Mouse (Mus musculus) heart, embryonic 10.5 days (tissue): ENCODE data around the gene Utrn. TPM values are rescaled to one million over a fixed set of nuclear protein-coding genes. Genes with fewer than 3 reads are reported as not detected.

Experiments used
- DNase-seq: peaks from one replicate; pipeline ENCODE4 v3.0.0-alpha.2; 2017; ENCODE audit warnings: low spot score
- H3K27ac ChIP-seq: fragments of 300-500 bp; sonication (generic); 2 replicates; pipeline ENCODE4 v1.5.1; 2016; ENCODE audit warnings: mild to moderate bottlenecking
- H3K27me3 ChIP-seq: fragments of 300-500 bp; sonication (generic); 2 replicates; pipeline ENCODE4 v1.6.1; 2016; ENCODE audit warnings: mild to moderate bottlenecking; ENCODE audit not compliant: poor library complexity, insufficient read depth, severe bottlenecking
- H3K36me3 ChIP-seq: fragments of 300-500 bp; sonication (generic); 2 replicates; pipeline ENCODE4 v1.6.1; 2016; ENCODE audit warnings: mild to moderate bottlenecking, moderate library complexity
- H3K4me1 ChIP-seq: fragments of 300-500 bp; sonication (generic); 2 replicates; pipeline ENCODE4 v1.6.1; 2016; ENCODE audit warnings: mild to moderate bottlenecking
- H3K4me3 ChIP-seq: fragments of 300-500 bp; sonication (generic); 2 replicates; pipeline ENCODE4 v1.5.1; 2016; ENCODE audit warnings: mild to moderate bottlenecking, moderate library complexity
- H3K9me3 ChIP-seq: fragments of 300-500 bp; sonication (generic); 2 replicates; pipeline ENCODE4 v1.6.1; 2016; ENCODE audit warnings: mild to moderate bottlenecking, moderate library complexity
- WGBS: fragments of 180-500 bp; shearing (Covaris S2); methylation state at CpG from one replicate; pipeline ENCODE4 v1.1.7; 2016; 5-methylcytosine and 5-hydroxymethylcytosine counted together
- polyA plus RNA-seq: library from polyadenylated mRNA; unstranded; fragments of >200 nt; fragmentation: Nextera tagmentation; extraction: Ambion mirVana; gene quantifications from 2 replicates; pipeline ENCODE4 v1.2.1, GENCODE M21; 2016

Gene Utrn
- polyA plus RNA-seq, 1 experiment from 2014 or later = 65.2 TPM

DNA sequence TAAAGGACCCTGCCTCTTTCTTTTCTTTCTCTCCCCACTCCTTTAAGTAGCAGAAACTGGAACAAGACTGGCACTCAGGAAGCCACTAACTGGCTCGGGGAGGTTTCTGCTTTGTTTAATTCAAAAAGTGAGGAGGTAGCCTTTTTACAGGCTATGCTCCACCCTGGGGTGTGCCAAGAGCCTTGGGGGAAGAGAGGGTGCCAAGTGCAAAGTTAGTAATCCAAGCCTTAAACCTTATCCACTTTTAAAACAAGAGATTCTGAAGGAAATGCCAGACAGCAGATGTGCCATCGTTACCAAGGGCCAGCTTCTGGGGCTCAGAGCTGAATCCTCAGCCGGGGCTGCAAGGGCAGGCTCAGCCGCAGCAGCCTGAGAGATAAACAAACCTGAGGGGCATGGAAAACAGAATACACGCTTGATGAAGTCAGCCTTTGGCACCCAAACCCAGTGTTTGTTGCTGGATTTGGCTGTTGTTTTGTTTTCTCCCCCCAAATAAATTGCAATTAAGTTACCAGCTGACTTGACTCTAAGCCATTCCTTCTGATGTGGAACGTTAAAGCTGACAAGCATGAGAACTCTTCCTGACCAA, 322.0 kb downstream of the Utrn start:
- H3K4me3 ChIP-seq = 0 out of 2 replicates have a peak overlapping the region, but pooled peaks have one; percentile 15
- H3K4me1 ChIP-seq = peaks cover 19% of the 10 kb centered on the region; the same call in 1 of the 2 replicates
- 37% methylated on average over 6 of the region's 6 CpGs for WGBS
- DNase-seq = no peak
- no peaks in the 10 kb centered on the region for H3K9me3 ChIP-seq
- H3K27ac ChIP-seq = no peak overlapping the region
- no peaks in the 10 kb centered on the region for H3K36me3 ChIP-seq
- H3K27me3 ChIP-seq = no peaks in the 10 kb centered on the region

DNA sequence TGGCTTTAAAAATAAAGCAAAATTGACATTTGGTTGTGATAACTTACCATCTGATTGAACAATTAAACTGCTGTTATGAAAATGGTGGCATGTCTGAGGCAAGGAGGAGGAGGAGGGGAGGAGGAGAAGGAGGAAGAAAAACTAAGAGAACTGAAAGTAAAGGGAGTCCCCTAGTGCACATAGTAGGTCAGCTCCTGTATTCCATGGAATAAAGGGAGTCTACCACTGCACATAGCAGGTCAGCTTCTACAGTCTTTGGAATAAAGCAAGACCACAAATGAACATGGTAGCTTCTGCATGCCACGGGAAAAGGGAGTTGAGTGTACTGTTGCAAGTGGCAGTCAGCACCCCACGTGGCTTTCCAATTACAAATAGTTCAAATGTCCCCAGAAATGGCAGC, 323.7 kb downstream of the Utrn start:
- DNase-seq = no peak
- Histone ChIP-seq H3K27ac (no peak overlapping the region), H3K4me1 (peaks cover 18% of the 10 kb centered on the region; the same call in 1 of the 2 replicates), H3K4me3 (no peak overlapping the region), H3K9me3 (no peaks in the 10 kb centered on the region), H3K36me3 (no peaks in the 10 kb centered on the region), H3K27me3 (no peaks in the 10 kb centered on the region)
- WGBS = 86% methylated on average over 2 of the region's 2 CpGs

DNA sequence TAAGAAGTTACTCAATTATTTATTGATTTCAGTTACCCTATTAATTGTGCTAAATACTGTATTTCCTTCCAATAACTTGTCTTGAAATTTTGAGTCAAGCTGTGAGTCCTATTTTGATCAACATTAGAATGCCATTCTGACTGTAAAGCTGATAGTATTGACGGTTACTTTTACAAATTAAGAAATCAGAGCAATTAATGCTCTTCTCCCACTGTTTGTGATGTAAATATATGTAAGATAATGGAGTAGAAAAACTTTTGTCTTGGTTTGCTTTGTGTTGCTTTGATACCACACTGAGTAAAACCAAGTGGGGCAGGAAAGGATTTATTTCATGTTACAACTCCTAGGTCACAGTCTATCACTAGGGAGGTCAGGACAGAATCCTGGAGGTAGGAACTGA, 327.4 kb downstream of the Utrn start:
- DNase-seq = no peak
- H3K4me1 ChIP-seq = no peaks in the 10 kb centered on the region
- H3K27ac ChIP-seq = no peak overlapping the region
- no peaks in the 10 kb centered on the region for H3K27me3 ChIP-seq
- no peak overlapping the region for H3K4me3 ChIP-seq
- no peaks in the 10 kb centered on the region; the same call in 1 of the 2 replicates for H3K36me3 ChIP-seq
- H3K9me3 ChIP-seq = no peaks in the 10 kb centered on the region
- 89% methylated on average over 1 of the region's 1 CpGs for WGBS

DNA sequence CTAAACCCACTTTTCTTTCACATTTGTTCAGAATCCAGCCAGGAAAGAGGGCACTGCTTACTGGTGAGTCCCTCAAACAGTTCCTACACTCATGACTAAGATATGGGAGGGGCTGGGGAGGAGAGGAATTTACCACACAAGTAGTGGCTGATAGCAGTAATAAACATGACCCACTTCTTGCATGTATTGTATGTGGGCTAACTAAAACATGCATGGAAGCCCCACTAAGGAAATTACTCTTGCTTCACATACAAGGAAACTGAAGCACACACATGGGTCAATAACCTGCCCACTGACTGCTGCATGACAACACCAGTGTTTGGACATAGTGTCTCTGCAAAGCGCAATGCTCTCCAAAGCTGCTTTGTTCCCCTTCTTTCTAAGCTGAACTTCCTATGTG, 333.9 kb downstream of the Utrn start:
- Histone ChIP-seq H3K4me3 (no peak overlapping the region), H3K9me3 (no peaks in the 10 kb centered on the region), H3K27me3 (no peaks in the 10 kb centered on the region), H3K4me1 (0 out of 2 replicates have a peak, but pooled peaks cover 4% of the 10 kb centered on the region), H3K36me3 (no peaks in the 10 kb centered on the region; the same call in 1 of the 2 replicates), H3K27ac (no peak overlapping the region)
- no peak for DNase-seq
- WGBS = 91% methylated on average over 1 of the region's 1 CpGs

DNA sequence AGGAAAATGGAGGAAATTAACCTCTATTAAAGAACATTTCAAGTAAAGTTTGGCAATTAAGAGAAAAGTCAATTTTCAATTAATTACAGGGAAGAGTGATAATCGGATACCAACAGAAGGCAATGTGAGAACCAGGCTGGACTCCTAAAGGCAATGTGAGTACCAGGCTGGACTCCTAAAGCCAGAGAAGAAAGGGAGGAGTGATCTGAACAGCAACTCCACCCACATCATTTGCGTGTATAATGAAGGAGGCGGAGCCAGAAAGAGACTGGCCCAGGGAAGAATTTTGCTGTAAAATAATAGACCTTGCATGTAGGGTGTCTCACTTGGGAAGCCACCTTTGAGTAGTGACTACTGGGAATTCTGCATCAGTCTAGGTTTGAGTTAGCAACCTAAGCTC, 334.4 kb downstream of the Utrn start:
- no peaks in the 10 kb centered on the region for H3K9me3 ChIP-seq
- WGBS = 70% methylated on average over 3 of the region's 3 CpGs
- no peak overlapping the region for H3K4me3 ChIP-seq
- no peak for DNase-seq
- no peak overlapping the region for H3K27ac ChIP-seq
- H3K36me3 ChIP-seq = no peaks in the 10 kb centered on the region; the same call in 1 of the 2 replicates
- 0 out of 2 replicates have a peak, but pooled peaks cover 4% of the 10 kb centered on the region for H3K4me1 ChIP-seq
- H3K27me3 ChIP-seq = no peaks in the 10 kb centered on the region

DNA sequence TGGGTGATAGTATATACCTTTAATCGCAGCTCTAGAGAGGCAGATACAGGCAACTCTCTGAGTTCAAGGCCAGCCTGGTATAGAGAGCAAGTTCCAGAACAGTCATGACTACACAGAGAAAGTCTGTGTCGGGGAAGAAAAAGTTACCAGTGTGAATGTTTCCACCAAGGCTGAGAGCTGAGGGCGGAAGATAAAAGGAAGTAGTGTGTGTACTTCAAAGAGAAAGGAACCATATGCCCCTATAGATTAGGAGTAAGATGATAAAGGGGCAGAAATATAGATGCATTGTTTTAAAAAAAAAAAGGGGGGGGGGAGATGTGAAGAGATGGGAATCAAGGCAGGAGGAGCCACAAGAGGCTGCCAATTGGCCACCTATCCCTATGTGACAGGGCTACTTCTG, 334.9 kb downstream of the Utrn start:
- Histone ChIP-seq H3K27me3 (no peaks in the 10 kb centered on the region), H3K27ac (no peak overlapping the region), H3K4me3 (no peak overlapping the region), H3K36me3 (no peaks in the 10 kb centered on the region; the same call in 1 of the 2 replicates), H3K4me1 (0 out of 2 replicates have a peak, but pooled peaks cover 4% of the 10 kb centered on the region), H3K9me3 (no peaks in the 10 kb centered on the region)
- no peak for DNase-seq
- 71% methylated on average over 3 of the region's 3 CpGs for WGBS

DNA sequence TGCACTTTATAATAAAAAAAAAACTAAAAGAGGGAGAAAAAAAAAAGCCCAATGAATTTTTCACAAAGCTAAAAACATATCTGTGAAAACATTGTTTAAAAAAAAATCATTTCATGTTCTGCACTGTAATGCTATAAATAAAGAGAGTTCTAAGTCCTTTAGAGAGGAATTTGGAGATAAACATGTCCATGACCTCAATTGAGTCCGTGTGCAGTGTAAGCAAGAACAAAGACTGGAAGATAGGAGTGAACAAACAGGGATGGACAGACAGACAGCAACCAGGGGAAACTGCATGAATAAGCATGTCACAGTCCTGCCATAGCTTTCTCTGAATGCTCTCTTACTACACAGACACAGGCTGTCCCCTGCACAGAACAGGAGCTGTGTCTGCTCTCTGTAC, 347.1 kb downstream of the Utrn start:
- Histone ChIP-seq H3K4me3 (no peak overlapping the region), H3K27ac (no peak overlapping the region), H3K4me1 (no peaks in the 10 kb centered on the region), H3K36me3 (peaks cover 18% of the 10 kb centered on the region), H3K27me3 (no peaks in the 10 kb centered on the region), H3K9me3 (no peaks in the 10 kb centered on the region)
- DNase-seq = no peak
- WGBS = 45% methylated on average over 1 of the region's 1 CpGs

DNA sequence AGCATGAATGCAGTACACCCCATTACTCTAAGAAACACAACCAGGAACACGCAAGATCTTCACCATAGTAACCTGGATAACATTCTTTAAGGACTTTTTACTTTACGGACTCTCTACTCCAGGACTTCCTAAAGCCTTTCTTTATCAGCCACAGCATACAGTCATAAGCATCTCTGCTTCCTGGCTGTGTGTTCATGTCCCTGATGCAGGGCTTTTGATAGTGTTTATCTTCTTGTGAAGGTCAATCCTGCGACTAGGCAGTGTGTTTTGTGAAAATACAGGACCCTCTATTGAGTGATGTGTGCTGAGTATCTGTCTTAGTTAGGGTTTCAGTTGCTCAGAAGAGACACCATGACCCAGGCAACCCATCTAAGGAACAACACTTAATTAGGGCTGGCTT, 351.0 kb downstream of the Utrn start:
- no peaks in the 10 kb centered on the region for H3K9me3 ChIP-seq
- no peak for DNase-seq
- WGBS = 64% methylated on average over 3 of the region's 3 CpGs
- H3K27me3 ChIP-seq = no peaks in the 10 kb centered on the region
- H3K27ac ChIP-seq = no peak overlapping the region
- peaks cover 9% of the 10 kb centered on the region for H3K36me3 ChIP-seq
- no peaks in the 10 kb centered on the region for H3K4me1 ChIP-seq
- no peak overlapping the region for H3K4me3 ChIP-seq

DNA sequence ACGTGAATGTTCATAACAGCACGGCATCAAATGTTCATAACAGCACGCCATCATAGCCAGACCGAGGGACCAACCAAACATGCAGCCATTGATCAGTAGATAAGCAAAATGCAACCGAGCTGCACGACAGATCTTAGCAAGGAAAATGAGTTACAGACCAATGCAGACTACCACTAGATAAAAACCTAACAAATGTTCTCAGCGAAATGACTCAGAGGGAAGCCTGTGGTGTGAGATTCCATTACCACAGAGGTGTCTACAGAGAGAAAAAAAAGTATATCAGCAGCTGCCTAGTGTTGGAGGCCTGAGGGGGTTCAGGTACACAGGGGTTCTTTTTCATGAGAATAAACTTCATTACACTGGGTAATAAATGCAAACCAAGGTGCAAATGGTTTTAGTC, 363.6 kb downstream of the Utrn start:
- Histone ChIP-seq H3K27me3 (no peaks in the 10 kb centered on the region), H3K27ac (no peak overlapping the region), H3K4me3 (no peak overlapping the region), H3K36me3 (peaks cover 5% of the 10 kb centered on the region; the same call in 1 of the 2 replicates), H3K9me3 (no peaks in the 10 kb centered on the region), H3K4me1 (peaks cover 3% of the 10 kb centered on the region; the same call in 1 of the 2 replicates)
- DNase-seq = no peak
- WGBS = 78% methylated on average over 7 of the region's 7 CpGs

DNA sequence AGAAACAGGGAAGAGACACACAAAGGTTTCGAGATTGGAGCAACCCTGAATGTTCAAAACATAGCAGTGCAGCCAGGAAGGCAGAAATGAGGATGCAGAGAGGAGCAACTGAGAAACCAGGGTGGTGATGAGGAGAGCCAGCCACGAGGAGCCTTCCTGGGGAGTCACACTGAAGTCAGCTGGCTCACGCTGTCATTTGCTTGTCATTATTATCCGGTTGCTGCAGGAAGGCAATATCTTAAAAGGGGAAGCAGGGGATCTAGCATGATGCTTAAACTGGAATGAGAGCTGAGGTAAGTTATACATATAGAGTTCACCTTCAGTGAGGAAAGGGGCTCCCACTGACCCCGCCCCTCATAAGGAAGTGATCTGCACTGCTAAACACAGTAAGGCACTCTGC, 368.7 kb downstream of the Utrn start:
- Histone ChIP-seq H3K36me3 (peaks cover 16% of the 10 kb centered on the region), H3K9me3 (no peaks in the 10 kb centered on the region), H3K4me3 (no peak overlapping the region), H3K4me1 (peaks cover 9% of the 10 kb centered on the region; the same call in 1 of the 2 replicates), H3K27ac (no peak overlapping the region), H3K27me3 (no peaks in the 10 kb centered on the region)
- DNase-seq = no peak
- 87% methylated on average over 5 of the region's 5 CpGs for WGBS

DNA sequence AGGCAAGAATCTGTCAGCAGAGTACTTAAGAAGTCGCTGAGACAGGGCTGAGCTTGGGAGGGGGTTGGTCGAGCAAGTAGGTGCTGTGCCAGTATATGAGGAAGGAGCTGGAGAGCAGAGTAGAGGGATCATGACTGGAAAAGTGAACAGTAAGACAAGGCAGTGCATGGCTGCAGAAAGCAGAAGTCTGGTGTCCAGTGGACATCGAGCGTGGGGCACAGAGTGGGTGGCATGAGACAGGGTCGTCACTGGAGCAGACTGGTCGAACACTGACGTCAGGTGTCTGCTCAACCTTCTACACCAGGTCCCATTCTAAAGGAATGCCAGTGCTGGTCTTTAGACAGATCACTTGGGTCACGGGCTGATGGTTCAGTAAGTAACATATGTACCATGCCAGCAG, 371.6 kb downstream of the Utrn start:
- peaks cover 16% of the 10 kb centered on the region for H3K36me3 ChIP-seq
- H3K4me1 ChIP-seq = peaks cover 6% of the 10 kb centered on the region; the same call in 1 of the 2 replicates
- WGBS = 69% methylated on average over 8 of the region's 8 CpGs

DNA sequence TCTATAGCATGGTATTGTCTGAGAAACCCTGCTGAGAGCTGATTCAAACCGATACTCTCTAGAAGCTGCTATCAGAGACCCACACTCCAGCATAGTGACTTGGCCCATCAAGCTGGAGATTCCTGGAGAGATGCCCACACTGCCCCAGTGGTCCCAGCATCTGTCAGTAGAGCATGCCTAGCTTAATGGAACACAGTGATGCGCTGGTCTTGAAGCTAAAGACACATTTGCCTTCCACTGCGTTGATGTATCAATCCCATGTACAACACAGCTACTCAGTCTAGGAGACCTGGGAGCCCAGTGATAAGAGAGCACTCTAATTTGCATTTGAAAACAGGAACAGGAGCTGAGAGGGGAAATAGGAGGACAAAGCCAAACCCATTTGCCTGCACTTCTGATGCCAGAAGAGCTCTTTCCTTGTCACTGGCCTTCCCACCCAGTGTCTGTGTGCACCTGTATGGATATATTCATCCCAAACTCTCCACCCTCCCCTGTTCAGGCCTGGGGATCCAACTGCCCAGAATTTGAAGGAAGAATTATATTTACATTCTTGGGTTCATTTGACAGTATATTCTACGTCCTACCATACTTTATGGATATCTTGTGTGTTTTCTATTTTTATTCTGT, 379.5 kb downstream of the Utrn start:
- no peaks in the 10 kb centered on the region for H3K27me3 ChIP-seq
- peaks cover 4% of the 10 kb centered on the region; the same call in 1 of the 2 replicates for H3K4me1 ChIP-seq
- no peaks in the 10 kb centered on the region for H3K9me3 ChIP-seq
- 59% methylated on average over 4 of the region's 4 CpGs for WGBS
- no peak for DNase-seq
- no peak overlapping the region for H3K4me3 ChIP-seq
- H3K27ac ChIP-seq = no peak overlapping the region
- H3K36me3 ChIP-seq = 0 out of 2 replicates have a peak, but pooled peaks cover 3% of the 10 kb centered on the region

More for the DNA sequence above, 371.6 kb downstream of the Utrn start:
- H3K9me3 ChIP-seq = no peaks in the 10 kb centered on the region
- H3K4me3 ChIP-seq = no peak overlapping the region
- no peaks in the 10 kb centered on the region for H3K27me3 ChIP-seq
- no peak for DNase-seq
- peak overlapping the region; percentile 36; the same call in 1 of the 2 replicates for H3K27ac ChIP-seq

DNA sequence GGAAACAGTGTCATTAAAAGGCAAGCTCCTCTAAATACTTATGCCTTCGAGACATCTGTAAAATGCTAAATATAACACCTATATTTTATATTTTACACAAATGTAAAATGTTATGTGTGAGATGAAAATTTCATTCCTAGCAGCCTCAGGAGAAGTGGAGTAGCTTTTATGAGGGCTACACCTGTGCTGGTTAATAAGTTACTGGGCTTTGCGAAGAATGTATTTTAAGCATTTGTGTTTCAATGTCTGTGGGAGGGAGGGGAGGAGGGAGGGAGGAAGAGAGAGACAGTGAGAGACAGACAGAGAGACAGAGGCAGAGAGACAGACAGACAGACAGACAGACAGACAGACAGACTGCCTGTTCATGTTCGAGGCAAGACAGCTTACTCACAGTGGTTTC, 380.6 kb downstream of the Utrn start:
- DNase-seq = no peak
- no peak overlapping the region for H3K4me3 ChIP-seq
- WGBS = 80% methylated on average over 3 of the region's 3 CpGs
- H3K4me1 ChIP-seq = peaks cover 4% of the 10 kb centered on the region; the same call in 1 of the 2 replicates
- 0 out of 2 replicates have a peak, but pooled peaks cover 3% of the 10 kb centered on the region for H3K36me3 ChIP-seq
- no peaks in the 10 kb centered on the region for H3K9me3 ChIP-seq
- H3K27me3 ChIP-seq = no peaks in the 10 kb centered on the region
- H3K27ac ChIP-seq = no peak overlapping the region
